Mouse (Mus musculus): ENCODE results near the gene Tex46.

Gene Tex46

DNA sequence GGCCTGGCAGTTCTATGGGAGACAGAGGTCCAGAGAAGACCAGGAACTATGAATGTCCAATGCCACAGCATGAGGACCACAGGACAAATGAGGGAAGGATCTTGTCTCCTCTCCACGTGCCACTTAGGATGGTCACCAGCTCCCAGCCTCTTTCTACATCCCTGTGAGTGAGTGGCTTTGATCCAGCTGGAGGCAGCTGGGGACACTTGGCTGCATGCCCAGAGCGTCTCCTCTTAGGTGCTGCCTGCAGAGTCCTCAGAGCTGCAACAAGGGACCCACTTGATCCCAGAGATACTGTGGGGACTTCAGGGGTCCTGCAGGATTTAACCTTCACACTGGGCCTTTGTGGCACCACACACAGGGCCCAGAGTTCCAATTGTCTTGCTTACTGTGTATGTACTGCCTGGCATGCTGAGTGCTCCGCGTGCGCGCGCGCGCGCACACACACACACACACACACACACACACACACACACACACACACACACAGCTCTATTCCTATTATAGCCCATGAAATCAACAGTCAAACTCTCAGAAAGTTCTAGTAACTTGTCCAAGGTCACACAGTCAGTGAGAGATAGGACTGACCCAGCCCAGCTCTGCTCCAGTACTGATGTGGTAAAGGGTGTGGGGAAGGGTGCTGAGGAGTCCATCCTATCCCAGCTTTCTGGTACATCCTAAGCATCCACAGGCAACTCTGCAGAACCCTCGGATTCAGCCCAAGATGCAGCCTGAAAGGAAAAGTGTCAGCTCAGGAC lies 21.2 kb downstream of the Tex46 start:
- DNase-seq (ENCODE audit: low spot score in 2 of 2) = peak in 1 of 2 experiments; percentile 66

- DNase-seq (ENCODE audit: low spot score in 2 of 2) = no peak
Measured at GRCm38 (mm10) chr4:136635995-136636394, 25.8 kb downstream of the Tex46 start.

- no peak for DNase-seq (ENCODE audit: low spot score in 2 of 2)
Measured at GRCm38 (mm10) chr4:136636511-136636910, 26.3 kb downstream of the Tex46 start.

GRCm38 (mm10) chr4:136636983-136637562 lies 26.8 kb downstream of the Tex46 start:
- DNase-seq (ENCODE audit: low spot score in 2 of 2) = no peak

DNA sequence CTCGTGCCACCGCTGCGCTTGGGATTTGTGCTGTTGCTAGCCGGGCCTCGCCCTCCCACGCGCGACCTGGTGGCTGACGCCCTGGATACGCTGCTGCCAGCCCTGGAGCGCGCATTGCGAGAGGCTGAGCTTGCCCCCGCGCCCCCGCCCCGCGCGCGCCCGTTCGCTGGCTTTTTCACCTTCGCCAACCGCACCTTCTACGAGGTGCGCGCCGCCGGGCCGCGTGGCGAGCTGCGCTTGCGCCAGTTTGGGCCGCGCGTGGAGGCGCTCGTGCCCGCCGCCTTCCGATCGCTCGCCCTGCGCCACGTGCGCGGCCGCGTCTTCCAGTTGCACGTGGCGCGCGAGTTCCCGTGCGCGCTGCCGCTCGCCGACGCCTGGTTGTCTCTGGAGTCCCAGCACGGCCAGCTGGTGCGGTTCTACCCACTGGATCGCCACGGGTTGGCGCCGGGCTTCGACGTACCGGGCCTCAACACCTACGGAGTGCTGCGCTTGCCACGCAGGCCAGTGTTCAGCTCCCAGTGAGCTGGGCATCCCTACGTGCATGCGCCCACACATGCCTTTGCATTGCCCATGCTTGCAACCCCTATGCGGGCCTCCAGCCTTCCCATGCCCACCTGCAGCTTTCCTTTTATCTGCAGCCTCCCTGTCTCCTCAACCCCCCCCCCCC lies 27.5 kb downstream of the Tex46 start:
- DNase-seq (ENCODE audit: low spot score in 2 of 2) = peak; percentile 55 to 77

DNA sequence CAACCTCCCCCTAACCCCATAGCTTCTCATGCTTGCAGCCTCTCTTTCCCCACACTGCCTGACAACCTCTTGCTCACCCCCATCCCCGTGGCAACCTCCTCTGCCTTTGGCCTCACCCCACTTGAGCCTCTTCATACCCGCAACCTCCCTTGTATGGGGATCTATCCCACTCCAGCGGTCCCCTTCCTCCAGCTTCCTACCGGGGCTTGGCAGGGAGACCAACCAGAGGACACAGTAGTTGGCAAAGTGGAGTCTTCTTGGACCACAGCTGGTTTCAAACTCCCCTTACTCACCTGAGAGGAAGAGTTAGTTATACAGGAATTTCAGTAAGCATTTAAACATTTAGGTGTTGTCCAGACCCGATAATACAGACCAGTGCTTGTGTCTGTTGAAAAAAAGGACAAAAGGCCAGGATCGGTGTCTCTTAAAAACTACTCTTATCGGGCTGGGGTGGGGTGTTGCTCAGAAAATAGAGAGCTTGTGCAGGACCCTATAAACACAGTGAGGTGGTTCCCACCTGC lies 28.1 kb downstream of the Tex46 start:
- no peak for DNase-seq (ENCODE audit: low spot score in 2 of 2)

DNA sequence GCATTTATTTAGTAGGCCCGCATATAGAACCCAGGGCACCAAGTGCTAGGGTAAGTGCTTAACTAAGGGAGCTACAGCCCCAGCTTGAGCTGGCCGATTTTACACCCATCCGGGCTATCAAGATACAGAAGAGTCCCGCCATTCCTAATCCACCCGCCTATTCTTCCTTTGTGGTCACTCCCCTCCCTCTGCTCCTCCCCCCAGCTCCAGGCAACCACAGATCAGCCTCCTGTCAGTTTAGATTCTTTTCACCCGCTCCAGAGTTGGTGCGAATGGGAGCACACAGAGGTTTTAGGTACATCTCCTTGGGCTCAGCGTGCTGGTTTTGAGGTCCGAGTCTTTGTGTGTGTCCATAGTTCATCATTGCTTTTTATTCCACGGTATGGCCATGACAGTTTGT lies 28.7 kb downstream of the Tex46 start:
- DNase-seq (ENCODE audit: low spot score in 2 of 2) = no peak

- DNase-seq (ENCODE audit: low spot score in 2 of 2) = peak; percentile 87 to 95
Measured at GRCm38 (mm10) chr4:136648922-136649479, 38.8 kb downstream of the Tex46 start.

- DNase-seq (ENCODE audit: low spot score in 2 of 2) = no peak
Measured at GRCm38 (mm10) chr4:136649480-136650196, 39.4 kb downstream of the Tex46 start.

GRCm38 (mm10) chr4:136650261-136650660 lies 40.0 kb downstream of the Tex46 start:
- DNase-seq (ENCODE audit: low spot score in 2 of 2) = no peak

DNA sequence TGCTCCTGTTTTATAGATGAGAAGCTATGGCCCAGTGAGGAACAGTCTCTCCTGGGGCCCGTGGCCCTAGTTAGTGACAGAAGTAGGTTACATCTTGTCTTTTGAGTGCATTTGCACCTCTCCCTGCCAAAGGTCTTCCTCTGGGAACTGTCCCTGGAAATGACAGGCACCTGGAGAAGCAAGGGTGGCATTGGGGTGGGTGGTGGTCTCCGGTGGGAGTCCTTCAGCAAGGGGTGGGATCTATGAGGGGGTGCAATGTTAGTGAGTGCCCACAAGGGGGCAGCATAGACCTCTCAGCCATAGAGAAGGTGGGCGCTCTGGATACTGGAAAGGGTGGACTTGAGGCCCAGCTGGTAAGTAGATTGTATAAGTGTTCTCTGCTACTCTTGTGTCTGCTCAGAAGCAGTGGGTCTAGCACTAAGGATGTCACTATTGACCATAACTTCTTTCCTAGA lies 41.1 kb downstream of the Tex46 start:
- peak in 1 of 2 experiments; percentile 52 for DNase-seq (ENCODE audit: low spot score in 2 of 2)

DNA sequence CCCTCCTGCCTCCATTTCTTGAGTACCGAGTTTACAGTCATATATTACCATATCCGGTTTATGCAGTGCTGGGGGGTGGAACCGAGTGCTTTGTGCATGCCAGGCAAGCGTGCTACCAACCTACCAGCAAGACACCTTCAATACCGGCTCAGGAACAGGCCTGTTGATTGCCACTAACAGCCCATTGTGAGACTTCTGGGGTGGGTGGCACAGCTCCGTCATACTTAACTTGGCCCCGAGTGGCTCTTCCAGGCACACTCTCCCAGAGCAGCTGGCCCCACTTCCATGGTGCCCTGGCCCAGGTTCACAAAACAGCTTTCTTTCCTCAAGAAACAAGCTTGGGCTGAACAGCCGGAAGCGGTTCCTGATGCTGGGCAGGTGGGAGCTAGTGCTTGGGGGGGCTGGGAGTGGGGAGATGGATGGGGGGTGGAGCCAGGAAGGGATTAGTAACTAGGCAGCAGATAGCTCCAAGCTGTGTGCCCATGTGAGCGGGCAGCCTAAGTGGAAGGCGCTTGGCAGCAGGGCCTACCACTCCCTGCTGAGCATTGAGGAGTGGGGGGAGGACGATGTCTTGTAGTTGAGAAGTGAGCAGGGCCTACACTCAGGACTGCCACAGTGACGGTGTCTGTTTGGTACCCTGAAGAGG lies 41.8 kb downstream of the Tex46 start:
- peak in 1 of 2 experiments; percentile 65 for DNase-seq (ENCODE audit: low spot score in 2 of 2)

- peak in 1 of 2 experiments; percentile 75 for DNase-seq (ENCODE audit: low spot score in 2 of 2)
Measured at GRCm38 (mm10) chr4:136652528-136652910, 42.3 kb downstream of the Tex46 start.

- no peak for DNase-seq (ENCODE audit: low spot score in 2 of 2)
Measured at GRCm38 (mm10) chr4:136653019-136653418, 42.8 kb downstream of the Tex46 start.

GRCm38 (mm10) chr4:136653692-136654234 lies 43.5 kb downstream of the Tex46 start:
- DNase-seq (ENCODE audit: low spot score in 2 of 2) = no peak

DNA sequence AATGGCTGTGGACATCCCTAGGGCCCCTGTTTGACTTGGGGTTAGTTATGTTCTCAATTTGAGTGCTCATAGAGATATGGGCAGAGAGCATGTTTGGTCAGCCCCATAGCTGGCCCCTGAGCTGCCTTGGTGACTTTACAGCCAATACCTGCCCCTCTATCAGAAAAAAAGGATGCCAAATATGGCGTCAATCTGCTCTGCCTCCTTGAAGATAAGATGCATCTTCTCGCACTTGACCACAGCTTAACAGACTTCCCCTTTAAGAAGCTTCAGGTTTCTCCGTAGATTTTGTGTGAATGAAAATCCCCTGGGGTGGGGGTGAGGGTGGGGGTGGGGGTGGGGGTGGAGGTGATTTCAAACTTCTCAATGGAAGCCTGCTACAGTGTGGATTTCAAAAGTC lies 47.7 kb downstream of the Tex46 start:
- DNase-seq (ENCODE audit: low spot score in 2 of 2) = no peak

Measured in cerebellum, postnatal 4 days (tissue).